Mouse (Mus musculus) thymus, adult 2 months (tissue): ENCODE results near the gene Far1.

ENCODE experiments used
- CTCF ChIP-seq: fragments of 200-500 bp; IDR thresholded peaks from 2 replicates; pipeline ENCODE4 v1.5.1; 2012; ENCODE audit warnings: mild to moderate bottlenecking, control low read depth, low read length, moderate library complexity, borderline replicate concordance; ENCODE audit not compliant: control insufficient read depth, poor library complexity, insufficient read depth; ENCODE audit errors: extremely low read depth
- POLR2A ChIP-seq: fragments of 200-500 bp; IDR thresholded peaks from 2 replicates; pipeline ENCODE4 v1.6.1; 2012; ENCODE audit warnings: mild to moderate bottlenecking, low read length, control low read depth, moderate library complexity; ENCODE audit not compliant: control insufficient read depth, poor library complexity, insufficient read depth; ENCODE audit errors: extremely low read depth

- TF ChIP-seq POLR2A (no peak), CTCF (no peak)
Measured at GRCm38 (mm10) chr7:113619768-113620167, 106.1 kb downstream of the Far1 start.
